Mouse (Mus musculus): Measurements from ENCODE around the gene Slc2a6. TPM values are rescaled to one million over a fixed set of nuclear protein-coding genes. Genes with fewer than 3 reads are reported as not detected.

Slc2a6 gene
- polyA plus RNA-seq (2016; fragmentation: Nextera tagmentation; extraction: Ambion mirVana), result 1.6 and 2.1 TPM in 2 replicates

DNA sequence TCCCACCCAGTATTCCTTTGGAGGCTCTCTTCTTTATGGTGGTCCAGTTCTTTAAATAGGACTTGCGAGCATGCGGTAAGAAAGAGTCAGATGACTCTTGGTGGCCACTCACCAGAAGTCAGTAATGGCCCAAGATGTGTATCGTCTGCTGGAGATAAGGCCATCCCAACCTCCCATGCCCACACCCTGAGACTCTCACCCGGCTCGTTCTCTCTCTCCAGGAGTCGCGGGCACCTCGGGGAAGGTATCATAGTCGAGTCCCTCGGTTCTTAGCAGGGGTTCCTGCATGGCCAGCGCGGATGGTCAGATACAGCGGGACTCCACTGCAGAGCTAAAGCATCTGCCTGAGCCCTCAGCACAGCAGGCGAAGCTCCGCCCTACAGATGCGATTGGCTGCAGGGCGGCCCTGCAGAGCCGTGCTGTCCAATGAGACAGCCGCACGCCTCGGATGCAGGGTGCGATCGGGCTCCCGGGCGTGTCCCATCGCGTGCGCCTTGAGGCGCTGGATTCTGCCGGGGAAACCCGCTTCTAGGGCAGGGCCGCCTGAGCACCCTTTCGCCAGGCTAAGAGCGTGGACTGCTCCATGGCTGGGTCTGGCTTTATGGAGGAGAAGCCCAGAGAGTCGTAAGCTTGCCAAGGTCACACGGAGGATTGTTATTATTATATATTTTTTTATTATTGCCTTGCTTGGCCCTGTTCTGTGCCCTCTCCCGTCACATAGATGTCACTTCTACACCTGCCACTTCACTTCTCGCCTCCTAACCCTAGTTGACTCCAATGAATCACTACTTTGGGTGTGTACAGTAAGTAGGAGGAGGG lies at the start of gene Slc2a6:
Gene Slc2a6, minus strand, starts transcription at position 381 of the 819 bp plus-strand sequence.
- H3K9me3 ChIP-seq, result no peaks in the 10 kb centered on the region
- H3K27me3 ChIP-seq (ENCODE audit: poor library complexity, severe bottlenecking), result peaks cover 28% of the 10 kb centered on the region
- 3% methylated on average over 38 of the region's 38 CpGs for WGBS
- peaks cover 24% of the 10 kb centered on the region for H3K4me1 ChIP-seq
- peak within 1 kb of the TSS; percentile 52 for H3K4me3 ChIP-seq
- peak within 1 kb of the TSS; percentile 65 for H3K27ac ChIP-seq
- DNase-seq (ENCODE audit: extremely low spot score, low spot score), result peak; percentile 82
- H3K36me3 ChIP-seq (replicated peaks), result no peaks in the 10 kb centered on the region

DNA sequence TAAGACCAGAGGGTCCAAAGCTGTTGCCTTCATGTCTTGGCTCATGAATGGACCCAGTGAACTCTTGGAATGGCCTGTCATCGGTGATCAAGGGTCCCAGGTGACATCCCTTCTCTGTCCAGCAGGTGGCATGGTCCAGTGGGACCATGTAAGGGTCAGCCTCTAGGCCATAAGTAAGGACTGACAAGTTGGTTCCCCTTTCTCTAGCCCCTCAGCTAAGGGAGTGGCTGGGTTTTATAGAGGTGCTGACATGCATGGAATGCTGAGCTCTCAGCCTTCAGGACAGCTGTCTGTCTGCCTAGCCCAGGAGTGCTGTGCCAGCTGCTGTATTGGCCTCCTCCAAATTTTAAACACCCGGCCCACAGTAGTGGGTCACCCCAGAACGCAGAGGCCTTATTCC lies 47.7 kb upstream of the Slc2a6 start:
- Histone ChIP-seq H3K9me3 (no peaks in the 10 kb centered on the region), H3K4me1 (peaks cover 36% of the 10 kb centered on the region), H3K4me3 (no peak overlapping the region), H3K36me3 (replicated peaks) (no peaks in the 10 kb centered on the region), H3K27ac (no peak overlapping the region), H3K27me3 (ENCODE audit: poor library complexity, severe bottlenecking) (peaks cover 25% of the 10 kb centered on the region)
- 68% methylated on average over 3 of the region's 3 CpGs for WGBS
- no peak for DNase-seq (ENCODE audit: extremely low spot score, low spot score)

DNA sequence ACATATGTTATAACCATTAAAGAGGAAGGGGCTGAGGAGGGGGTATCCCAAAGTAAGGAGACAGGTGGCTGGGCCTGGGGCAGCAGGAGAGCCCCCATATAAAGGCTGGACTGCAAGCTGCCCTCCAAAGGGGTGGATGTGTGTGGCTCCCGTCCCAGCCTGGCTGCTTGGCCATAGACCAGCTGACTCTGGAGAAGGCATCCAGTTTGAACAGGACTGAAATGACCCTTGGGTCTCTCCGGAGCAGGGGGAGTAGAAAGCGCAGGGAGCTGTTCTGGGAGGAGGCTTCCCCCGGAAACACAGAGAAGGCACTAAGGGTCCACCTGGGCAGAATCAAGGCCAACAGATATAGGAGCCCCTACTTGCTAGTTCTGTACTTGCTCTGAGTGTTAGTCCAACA lies 47.0 kb upstream of the Slc2a6 start:
- H3K27ac ChIP-seq, result no peak overlapping the region
- H3K27me3 ChIP-seq (ENCODE audit: poor library complexity, severe bottlenecking), result peaks cover 19% of the 10 kb centered on the region
- no peaks in the 10 kb centered on the region for H3K36me3 ChIP-seq (replicated peaks)
- H3K4me3 ChIP-seq, result no peak overlapping the region
- no peak for DNase-seq (ENCODE audit: extremely low spot score, low spot score)
- 92% methylated on average over 4 of the region's 4 CpGs for WGBS
- peaks cover 30% of the 10 kb centered on the region for H3K4me1 ChIP-seq
- H3K9me3 ChIP-seq, result no peaks in the 10 kb centered on the region

DNA sequence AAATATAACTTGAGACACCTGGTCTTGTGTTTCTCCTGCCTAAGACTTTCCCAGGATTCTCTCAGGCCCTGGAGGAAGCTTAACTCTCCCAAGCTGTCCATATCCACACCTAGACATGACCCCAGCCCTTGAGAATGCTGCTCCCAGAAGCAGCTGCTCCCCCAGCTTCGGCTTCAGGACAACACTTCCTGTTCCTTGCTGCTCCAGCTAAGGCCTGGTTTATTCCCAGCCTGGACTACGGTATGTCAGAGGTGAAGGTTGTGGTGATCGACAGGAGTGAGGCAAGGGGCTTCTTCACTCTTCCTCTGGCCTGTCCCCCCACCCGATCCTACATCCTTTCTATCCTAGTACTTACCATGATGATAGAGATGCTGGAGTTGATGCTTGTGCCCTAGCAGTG lies 45.6 kb upstream of the Slc2a6 start:
- Histone ChIP-seq H3K27me3 (ENCODE audit: poor library complexity, severe bottlenecking) (peaks cover 11% of the 10 kb centered on the region), H3K9me3 (no peaks in the 10 kb centered on the region), H3K4me3 (no peak overlapping the region), H3K4me1 (peaks cover 20% of the 10 kb centered on the region), H3K36me3 (replicated peaks) (no peaks in the 10 kb centered on the region), H3K27ac (no peak overlapping the region)
- 83% methylated on average over 4 of the region's 4 CpGs for WGBS
- no peak for DNase-seq (ENCODE audit: extremely low spot score, low spot score)

- Histone ChIP-seq H3K27me3 (ENCODE audit: poor library complexity, severe bottlenecking) (no peaks in the 10 kb centered on the region), H3K4me1 (peaks cover 12% of the 10 kb centered on the region), H3K4me3 (no peak within 1 kb of the TSS), H3K27ac (no peak within 1 kb of the TSS), H3K36me3 (replicated peaks) (no peaks in the 10 kb centered on the region), H3K9me3 (no peaks in the 10 kb centered on the region)
- no peak for DNase-seq (ENCODE audit: extremely low spot score, low spot score)
- WGBS, result 81% methylated on average over 2 of the region's 2 CpGs
These were observed 44.2 kb upstream of the Slc2a6 start, which contains the start of gene Mymk for GRCm38 (mm10) chr2:27071978-27072377. TSS of gene Mymk (minus strand) at chr2:27072179.

DNA sequence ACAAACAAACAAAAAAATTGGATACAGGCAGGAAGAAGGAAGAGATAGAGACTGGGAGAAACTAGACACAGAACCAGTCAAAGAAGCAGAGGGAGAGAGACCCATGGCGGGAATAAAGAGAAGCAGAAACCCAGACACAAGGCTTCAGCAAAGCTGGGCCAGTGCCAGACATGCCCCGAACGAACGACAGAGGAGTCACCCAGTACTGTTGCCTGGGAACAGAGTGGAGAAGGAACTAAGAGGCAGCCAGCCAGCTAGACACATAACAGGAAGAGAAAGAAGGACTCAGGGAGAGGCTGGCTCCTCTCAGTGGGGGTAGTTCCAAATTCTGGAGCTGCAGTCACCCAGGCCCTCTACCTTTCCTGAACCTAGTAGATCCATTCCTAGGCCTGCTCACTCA lies 43.3 kb upstream of the Slc2a6 start:
- Histone ChIP-seq H3K4me1 (peaks cover 12% of the 10 kb centered on the region), H3K27ac (no peak overlapping the region), H3K27me3 (ENCODE audit: poor library complexity, severe bottlenecking) (no peaks in the 10 kb centered on the region), H3K4me3 (no peak overlapping the region), H3K36me3 (replicated peaks) (no peaks in the 10 kb centered on the region), H3K9me3 (no peaks in the 10 kb centered on the region)
- DNase-seq (ENCODE audit: extremely low spot score, low spot score), result no peak
- WGBS, result 78% methylated on average over 4 of the region's 4 CpGs

DNA sequence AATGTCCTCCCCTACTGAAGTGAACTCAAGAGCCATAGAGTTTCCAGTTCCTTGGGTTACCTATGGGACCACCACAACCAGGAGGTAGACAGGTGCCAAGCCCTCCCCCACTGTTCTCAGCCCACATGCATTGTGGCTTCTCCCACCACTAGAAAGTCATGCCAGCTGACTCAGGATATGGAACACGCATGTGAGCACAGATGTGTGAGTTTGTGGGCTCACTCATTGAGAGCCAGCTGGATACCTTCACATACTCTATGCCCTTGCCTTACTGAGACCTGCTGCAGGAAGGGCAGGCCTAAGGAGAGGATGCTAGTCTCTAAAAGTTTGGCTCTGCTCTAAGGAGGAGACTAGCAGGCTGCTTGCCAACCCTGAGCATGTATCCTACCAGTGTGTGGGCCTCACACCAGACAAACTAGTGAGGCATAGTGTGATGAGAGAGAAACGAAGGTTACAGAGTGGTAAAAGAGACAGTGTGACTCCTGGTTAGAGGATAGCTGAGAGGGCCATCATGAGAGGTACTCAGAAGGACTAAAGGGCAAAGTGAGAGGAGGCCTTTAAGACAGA lies 42.5 kb upstream of the Slc2a6 start:
- Histone ChIP-seq H3K36me3 (replicated peaks) (no peaks in the 10 kb centered on the region), H3K4me3 (no peak overlapping the region), H3K27me3 (ENCODE audit: poor library complexity, severe bottlenecking) (no peaks in the 10 kb centered on the region), H3K4me1 (peaks cover 12% of the 10 kb centered on the region), H3K27ac (no peak overlapping the region), H3K9me3 (no peaks in the 10 kb centered on the region)
- WGBS, result 86% methylated on average over 2 of the region's 2 CpGs
- no peak for DNase-seq (ENCODE audit: extremely low spot score, low spot score)

- DNase-seq (ENCODE audit: extremely low spot score, low spot score), result no peak
- Histone ChIP-seq H3K36me3 (replicated peaks) (no peaks in the 10 kb centered on the region), H3K27me3 (ENCODE audit: poor library complexity, severe bottlenecking) (no peaks in the 10 kb centered on the region), H3K27ac (no peak overlapping the region), H3K4me1 (peaks cover 12% of the 10 kb centered on the region), H3K9me3 (0 out of 2 replicates have a peak, but pooled peaks cover 3% of the 10 kb centered on the region), H3K4me3 (no peak overlapping the region)
- 73% methylated on average over 3 of the region's 3 CpGs for WGBS
These were observed 41.8 kb upstream of the Slc2a6 start for GRCm38 (mm10) chr2:27069646-27070045.

GRCm38 (mm10) chr2:27067996-27068395 lies 40.2 kb upstream of the Slc2a6 start:
- H3K27me3 ChIP-seq (ENCODE audit: poor library complexity, severe bottlenecking), result no peaks in the 10 kb centered on the region
- peaks cover 4% of the 10 kb centered on the region; the same call in 1 of the 2 replicates for H3K4me1 ChIP-seq
- H3K4me3 ChIP-seq, result no peak overlapping the region
- H3K9me3 ChIP-seq, result 0 out of 2 replicates have a peak, but pooled peaks cover 3% of the 10 kb centered on the region
- no peak for DNase-seq (ENCODE audit: extremely low spot score, low spot score)
- H3K27ac ChIP-seq, result no peak overlapping the region
- no peaks in the 10 kb centered on the region for H3K36me3 ChIP-seq (replicated peaks)
- 63% methylated on average over 2 of the region's 2 CpGs for WGBS

DNA sequence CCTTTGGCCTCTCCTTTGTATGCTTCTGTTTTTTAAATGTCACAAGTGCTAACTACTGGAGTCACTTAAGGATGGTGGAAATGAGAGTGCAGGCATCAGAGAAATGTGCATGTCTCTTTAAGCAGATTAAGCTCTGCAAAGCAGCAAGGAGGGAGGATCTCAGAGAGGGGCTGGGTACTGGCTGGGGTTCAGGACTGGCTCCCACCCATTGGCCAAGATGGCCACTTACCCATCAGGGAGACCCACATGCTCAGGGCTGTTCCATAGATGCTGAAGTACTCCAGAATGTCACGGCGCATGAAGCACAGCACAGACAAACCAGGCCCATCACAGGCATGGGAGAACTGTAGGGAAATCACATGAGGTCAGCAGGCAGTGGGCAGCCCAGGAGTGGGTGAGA lies 39.3 kb upstream of the Slc2a6 start:
- WGBS, result 86% methylated on average over 2 of the region's 2 CpGs
- Histone ChIP-seq H3K27me3 (ENCODE audit: poor library complexity, severe bottlenecking) (no peaks in the 10 kb centered on the region), H3K36me3 (replicated peaks) (no peaks in the 10 kb centered on the region), H3K9me3 (0 out of 2 replicates have a peak, but pooled peaks cover 3% of the 10 kb centered on the region), H3K4me1 (peaks cover 4% of the 10 kb centered on the region; the same call in 1 of the 2 replicates), H3K4me3 (no peak overlapping the region), H3K27ac (no peak overlapping the region)
- DNase-seq (ENCODE audit: extremely low spot score, low spot score), result no peak

- DNase-seq (ENCODE audit: extremely low spot score, low spot score), result no peak
- H3K27ac ChIP-seq, result no peak overlapping the region
- no peaks in the 10 kb centered on the region for H3K36me3 ChIP-seq (replicated peaks)
- no peaks in the 10 kb centered on the region for H3K4me1 ChIP-seq
- H3K9me3 ChIP-seq, result no peaks in the 10 kb centered on the region
- H3K4me3 ChIP-seq, result no peak overlapping the region
- WGBS, result 88% methylated on average over 9 of the region's 9 CpGs
- no peaks in the 10 kb centered on the region for H3K27me3 ChIP-seq (ENCODE audit: poor library complexity, severe bottlenecking)
These were observed 31.4 kb upstream of the Slc2a6 start for GRCm38 (mm10) chr2:27059187-27059586.

GRCm38 (mm10) chr2:27058751-27059150 lies 31.0 kb upstream of the Slc2a6 start:
- Histone ChIP-seq H3K4me1 (no peaks in the 10 kb centered on the region), H3K9me3 (no peaks in the 10 kb centered on the region), H3K27me3 (ENCODE audit: poor library complexity, severe bottlenecking) (no peaks in the 10 kb centered on the region), H3K27ac (no peak overlapping the region), H3K36me3 (replicated peaks) (no peaks in the 10 kb centered on the region), H3K4me3 (no peak overlapping the region)
- 70% methylated on average over 12 of the region's 12 CpGs for WGBS
- DNase-seq (ENCODE audit: extremely low spot score, low spot score), result no peak

GRCm38 (mm10) chr2:27058251-27058650 lies 30.5 kb upstream of the Slc2a6 start:
- DNase-seq (ENCODE audit: extremely low spot score, low spot score), result no peak
- no peaks in the 10 kb centered on the region for H3K4me1 ChIP-seq
- no peaks in the 10 kb centered on the region for H3K9me3 ChIP-seq
- 67% methylated on average over 4 of the region's 4 CpGs for WGBS
- no peaks in the 10 kb centered on the region for H3K27me3 ChIP-seq (ENCODE audit: poor library complexity, severe bottlenecking)
- H3K27ac ChIP-seq, result no peak overlapping the region
- H3K36me3 ChIP-seq (replicated peaks), result no peaks in the 10 kb centered on the region
- H3K4me3 ChIP-seq, result no peak overlapping the region
